Mouse (Mus musculus): ENCODE measurements around the gene B4galt5. TPM values are rescaled to one million over a fixed set of nuclear protein-coding genes. Genes with fewer than 3 reads are reported as not detected.

B4galt5 gene
- total and polyA plus RNA-seq, 3 experiments: 4.6 to 34.4 (median 6.5) TPM

GRCm38 (mm10) chr2:167368328-167368727 is 19.3 kb upstream of the B4galt5 start:
- peak overlapping the region; percentile 53 to 56 for H3K4me3 ChIP-seq (ENCODE audit: control insufficient read depth in 1 of 2, insufficient read depth in 1 of 2, low read depth in 2 of 2, low read length in 2 of 2)
- peak overlapping the region; percentile 66 for H3K9ac ChIP-seq (ENCODE audit: control insufficient read depth, low read depth, low read length, poor library complexity, severe bottlenecking)
- no peaks in the 10 kb centered on the region for H3K9me3 ChIP-seq (replicated peaks; ENCODE audit: insufficient read depth, low read length)
- H3K79me2 ChIP-seq (ENCODE audit: control insufficient read depth, insufficient read depth, low read length, poor library complexity): no peaks in the 10 kb centered on the region; the same call in 1 of the 2 replicates
- H3K27me3 ChIP-seq (ENCODE audit: control insufficient read depth in 1 of 2, insufficient read depth in 2 of 2, low read length in 2 of 2): no peaks in the 10 kb centered on the region; a peak in 2 of 4 replicates
- DNase-seq (ENCODE audit: low read depth, low spot score): peak; percentile 96
- TF ChIP-seq UBTF (IDR thresholded peaks at IDR 0.05; ENCODE audit: borderline replicate concordance, insufficient read depth, low read depth, low read length) (no peak), TCF12 (IDR thresholded peaks at IDR 0.05; ENCODE audit: low read depth, low read length) (peak; percentile 41; the same call in 1 of the 2 replicates), MXI1 (IDR thresholded peaks at IDR 0.05; ENCODE audit: low read depth, low read length) (peak; percentile 65), BHLHE40 (IDR thresholded peaks at IDR 0.05; ENCODE audit: borderline replicate concordance, low read depth, low read length) (peak; percentile 30; the same call in 1 of the 2 replicates), E2F4 (IDR thresholded peaks at IDR 0.05; ENCODE audit: borderline replicate concordance, low read depth, low read length) (no peak), SIN3A (IDR thresholded peaks at IDR 0.05; ENCODE audit: low read length) (peak; percentile 69), NELFE (IDR thresholded peaks at IDR 0.05; ENCODE audit: low read depth, low read length) (peak; percentile 63), ZC3H11A (IDR thresholded peaks at IDR 0.05; ENCODE audit: low read depth, low read length) (no peak), MAFK (IDR thresholded peaks at IDR 0.05; ENCODE audit: borderline replicate concordance, low read depth, low read length) (no peak), MYC (IDR thresholded peaks at IDR 0.05; ENCODE audit: low read depth, low read length) (no peak), USF1 (IDR thresholded peaks at IDR 0.05; ENCODE audit: low read depth, low read length) (0 out of 2 replicates have a peak, but pooled peaks have one; percentile 11), POLR2AphosphoS5 (IDR thresholded peaks at IDR 0.05; ENCODE audit: borderline replicate concordance, low read depth, low read length) (no peak), ETS1 (IDR thresholded peaks at IDR 0.05; ENCODE audit: low read depth, low read length) (peak; percentile 66; the same call in 1 of the 2 replicates), HCFC1 (IDR thresholded peaks at IDR 0.05; ENCODE audit: low read depth, low read length) (peak; percentile 72), ZKSCAN1 (IDR thresholded peaks at IDR 0.05; ENCODE audit: low read depth, low read length) (no peak), MAX (IDR thresholded peaks at IDR 0.05; ENCODE audit: low read length) (peak; percentile 55; the same call in 1 of the 2 replicates), ELF1 (IDR thresholded peaks at IDR 0.05; ENCODE audit: low read depth, low read length) (peak; percentile 75), ZMIZ1 (IDR thresholded peaks at IDR 0.05; ENCODE audit: low read depth, low read length) (peak; percentile 77; the same call in 1 of the 2 replicates), POLR2A (IDR thresholded peaks at IDR 0.05; ENCODE audit: control insufficient read depth in 1 of 2, insufficient read depth in 1 of 2, low read depth in 1 of 2, low read length in 2 of 2, poor library complexity in 1 of 2) (peak in 1 of 2 experiments; percentile 54; a peak in 2 of 4 replicates), GABPA (IDR thresholded peaks at IDR 0.05; ENCODE audit: low read depth, low read length) (no peak), EP300 (IDR thresholded peaks at IDR 0.05; ENCODE audit: low read depth in 1 of 2, low read length in 2 of 2) (peak in 1 of 2 experiments; percentile 51; a peak in 3 of 4 replicates), MAZ (IDR thresholded peaks at IDR 0.05; ENCODE audit: low read depth, low read length) (peak; percentile 48; the same call in 1 of the 2 replicates), RCOR1 (IDR thresholded peaks at IDR 0.05; ENCODE audit: low read depth, low read length) (peak; percentile 84)
- H3K4me1 ChIP-seq (ENCODE audit: control insufficient read depth in 1 of 2, insufficient read depth in 2 of 2, low read length in 2 of 2): peaks cover 0 to 11% of the 10 kb centered on the region in 2 experiments; a peak in 2 of 4 replicates
- H3K27ac ChIP-seq (ENCODE audit: control insufficient read depth, low read depth, low read length): peak overlapping the region; percentile 62
- H3K36me3 ChIP-seq (ENCODE audit: control insufficient read depth in 1 of 2, insufficient read depth in 2 of 2, low read length in 2 of 2): peaks cover 0 to 3% of the 10 kb centered on the region in 2 experiments; a peak in 1 of 4 replicates
